Comparison of ENCODE assay signal across 18 mouse cellular contexts in the genomic region with DNA sequence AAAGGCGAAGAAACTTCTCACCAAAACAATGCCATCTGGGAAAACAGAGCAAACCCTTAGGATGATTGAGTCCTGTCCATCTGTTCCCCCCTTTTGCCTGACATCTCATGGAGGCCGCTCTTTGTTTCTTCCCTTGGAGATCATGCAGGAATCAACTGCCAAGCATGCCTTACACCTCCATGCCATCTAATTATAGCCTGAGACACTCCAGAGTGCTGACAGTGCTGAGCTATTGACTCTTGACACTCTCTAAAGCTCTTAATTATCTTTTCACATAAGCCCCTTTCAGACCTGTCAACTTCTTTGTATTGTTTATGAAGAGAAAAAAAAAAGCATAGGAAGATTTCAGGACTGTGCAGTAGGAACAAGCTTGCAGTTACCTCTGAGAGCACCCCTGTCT.
DNase-seq lines count a peak whose midpoint lies in the region; ATAC-seq lines count a peak whose summit lies in the region.
"Had no signal": no experiment of that assay in that cellular context is flagged by ENCODE, and none has a peak within 500 bp of the region (broad histone marks: within the 10 kb centered on the region; RNA-seq: fewer than 3 reads in every experiment).

No protein-coding gene starts in this region.

- H3K9me3 ChIP-seq in hindbrain, embryonic 16.5 days (ENCODE audit: control insufficient read depth, low read length), result no peaks in the 10 kb centered on the region
- no peaks in the 10 kb centered on the region for H3K9me3 ChIP-seq in hindbrain, embryonic 12.5 days (replicated peaks)
- no peaks in the 10 kb centered on the region for H3K9me3 ChIP-seq in forebrain, embryonic 16.5 days (ENCODE audit: control insufficient read depth, low read length)
- H3K9me3 ChIP-seq in heart, embryonic 11.5 days (replicated peaks; ENCODE audit: control insufficient read depth, low read length), result no peaks in the 10 kb centered on the region
- H3K9me3 ChIP-seq: embryonic facial prominence, embryonic 15.5 days; hindbrain, embryonic 15.5 days had no signal

- 0 out of 2 replicates have a peak, but pooled peaks have one; percentile 48 for ATAC-seq in hindbrain, embryonic 16.5 days
- ATAC-seq in hindbrain, embryonic 12.5 days (ENCODE audit: low FRiP score), result no peak
- peak; percentile 90 for ATAC-seq in forebrain, embryonic 16.5 days
- peak; percentile 57; the same call in 1 of the 2 replicates for ATAC-seq in heart, embryonic 11.5 days (replicated peaks; ENCODE audit: insufficient number of reproducible peaks, low FRiP score, low TSS enrichment)

- H3K4me3 ChIP-seq in hindbrain, embryonic 16.5 days (ENCODE audit: low read length), result no peak overlapping the region
- no peak overlapping the region for H3K4me3 ChIP-seq in hindbrain, embryonic 12.5 days
- no peak overlapping the region for H3K4me3 ChIP-seq in forebrain, embryonic 16.5 days (replicated peaks; ENCODE audit: low read length)
- H3K4me3 ChIP-seq in heart, embryonic 11.5 days (ENCODE audit: low read depth, low read length), result no peak overlapping the region
- H3K4me3 ChIP-seq: embryonic facial prominence, embryonic 15.5 days; hindbrain, embryonic 15.5 days had no signal

- H3K4me2 ChIP-seq in hindbrain, embryonic 16.5 days (ENCODE audit: low read length), result no peak overlapping the region
- no peak overlapping the region for H3K4me2 ChIP-seq in hindbrain, embryonic 12.5 days (replicated peaks)
- H3K4me2 ChIP-seq in forebrain, embryonic 16.5 days (ENCODE audit: low read length), result no peak overlapping the region
- H3K4me2 ChIP-seq in heart, embryonic 11.5 days, result no peak overlapping the region
- H3K4me2 ChIP-seq: embryonic facial prominence, embryonic 15.5 days; hindbrain, embryonic 15.5 days; midbrain, embryonic 11.5 days had no signal

- H3K27me3 ChIP-seq in hindbrain, embryonic 16.5 days (replicated peaks; ENCODE audit: control insufficient read depth, insufficient read depth, low read length), result no peaks in the 10 kb centered on the region
- H3K27me3 ChIP-seq in hindbrain, embryonic 12.5 days, result no peaks in the 10 kb centered on the region
- H3K27me3 ChIP-seq in forebrain, embryonic 16.5 days (replicated peaks; ENCODE audit: control insufficient read depth, insufficient read depth, low read length), result no peaks in the 10 kb centered on the region
- peaks cover 45% of the 10 kb centered on the region for H3K27me3 ChIP-seq in heart, embryonic 11.5 days (ENCODE audit: control insufficient read depth, insufficient read depth, low read length)
- H3K27me3 ChIP-seq: embryonic facial prominence, embryonic 15.5 days; hindbrain, embryonic 15.5 days had no signal

- peak; percentile 23 for DNase-seq in retina, embryonic 14.5 days (ENCODE audit: low spot score)
- no peak for DNase-seq in gastrocnemius, adult 18-20 months (ENCODE audit: low spot score)
- DNase-seq in urinary bladder, adult 2 months (ENCODE audit: low spot score), result no peak
- DNase-seq: adrenal gland, adult 2 months; cerebellum, adult 9-11 months; kidney, adult 2 months; kidney, postnatal 36 days; liver; lung, adult 18-20 months; lung, postnatal 4 days; thymus, adult 18-20 months had no signal

- no peak overlapping the region for H3K9ac ChIP-seq in hindbrain, embryonic 16.5 days (ENCODE audit: low read depth, low read length)
- no peak overlapping the region for H3K9ac ChIP-seq in hindbrain, embryonic 12.5 days
- no peak overlapping the region for H3K9ac ChIP-seq in forebrain, embryonic 16.5 days (replicated peaks; ENCODE audit: low read depth, low read length)
- H3K9ac ChIP-seq in heart, embryonic 11.5 days (ENCODE audit: low read depth, low read length), result no peak overlapping the region
- H3K9ac ChIP-seq: embryonic facial prominence, embryonic 15.5 days; hindbrain, embryonic 15.5 days had no signal

- WGBS in hindbrain, embryonic 16.5 days, result 46% methylated on average over 2 of the region's 2 CpGs
- 70% methylated on average over 2 of the region's 2 CpGs for WGBS in hindbrain, embryonic 12.5 days
- WGBS in forebrain, embryonic 16.5 days, result 22% methylated on average over 2 of the region's 2 CpGs
- WGBS in heart, embryonic 11.5 days (ENCODE audit: insufficient replicate concordance), result 42% methylated on average over 2 of the region's 2 CpGs

- H3K27ac ChIP-seq in hindbrain, embryonic 16.5 days (ENCODE audit: low read depth, low read length), result no peak overlapping the region
- no peak overlapping the region for H3K27ac ChIP-seq in hindbrain, embryonic 12.5 days
- no peak overlapping the region for H3K27ac ChIP-seq in forebrain, embryonic 16.5 days (ENCODE audit: low read length)
- H3K27ac ChIP-seq in heart, embryonic 11.5 days (ENCODE audit: low read depth, low read length), result no peak overlapping the region
- H3K27ac ChIP-seq: embryonic facial prominence, embryonic 15.5 days; hindbrain, embryonic 15.5 days had no signal

- no peaks in the 10 kb centered on the region for H3K4me1 ChIP-seq in hindbrain, embryonic 16.5 days (ENCODE audit: control insufficient read depth, insufficient read depth, low read depth, low read length)
- H3K4me1 ChIP-seq in hindbrain, embryonic 12.5 days, result no peaks in the 10 kb centered on the region
- peaks cover 12% of the 10 kb centered on the region for H3K4me1 ChIP-seq in forebrain, embryonic 16.5 days (replicated peaks; ENCODE audit: control insufficient read depth, insufficient read depth, low read length)
- H3K4me1 ChIP-seq in heart, embryonic 11.5 days (ENCODE audit: control insufficient read depth, insufficient read depth, low read length), result no peaks in the 10 kb centered on the region
- H3K4me1 ChIP-seq: embryonic facial prominence, embryonic 15.5 days had no signal

- no peaks in the 10 kb centered on the region for H3K36me3 ChIP-seq in hindbrain, embryonic 16.5 days (ENCODE audit: control insufficient read depth, insufficient read depth, low read length)
- H3K36me3 ChIP-seq in hindbrain, embryonic 12.5 days, result no peaks in the 10 kb centered on the region
- H3K36me3 ChIP-seq in forebrain, embryonic 16.5 days (ENCODE audit: control insufficient read depth, insufficient read depth), result no peaks in the 10 kb centered on the region
- no peaks in the 10 kb centered on the region for H3K36me3 ChIP-seq in heart, embryonic 11.5 days (ENCODE audit: control insufficient read depth, insufficient read depth, low read length)
- H3K36me3 ChIP-seq: embryonic facial prominence, embryonic 15.5 days; hindbrain, embryonic 15.5 days had no signal
